Mouse (Mus musculus) left cerebral cortex, postnatal 4 days (tissue): Measurements from ENCODE around the gene Slit3. TPM values are rescaled to one million over a fixed set of nuclear protein-coding genes. Genes with fewer than 3 reads are reported as not detected.

Experiments used
- DNase-seq: peaks from one replicate; pipeline ENCODE4 v3.0.0-alpha.2; 2022
- intact Hi-C: fragments of 180-260 bp; cut with DNase I; formaldehyde crosslinking; loops from one replicate; pipeline ENCODE4 v1.15.1; 2025
- total RNA-seq, 2 experiments: library from RNA; stranded (reverse); gene quantifications; 2 replicates each; pipeline ENCODE4 v1.2.3; 2021

Gene Slit3
- total RNA-seq, 2 experiments from 2014 or later, result 21.2 to 29.1 TPM

DNA sequence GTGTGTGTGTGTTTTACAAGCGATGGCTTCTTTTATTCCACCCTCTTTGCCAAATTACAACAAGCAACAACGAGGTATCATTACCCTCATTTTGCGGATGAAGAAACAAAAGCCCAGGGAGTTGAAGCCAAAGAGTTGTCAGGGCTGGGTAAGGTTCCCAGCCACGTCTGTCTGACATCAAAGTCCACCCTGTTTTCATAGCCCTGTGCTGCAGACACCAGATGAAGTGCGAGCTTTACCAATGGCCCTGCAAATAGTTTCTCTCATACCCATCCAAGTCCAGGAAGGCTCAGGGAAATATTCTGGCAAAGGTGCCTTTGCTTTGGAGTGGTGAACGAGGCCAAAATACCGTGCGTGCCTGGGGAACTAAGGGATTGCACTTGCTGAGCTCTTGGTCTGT lies 58.3 kb downstream of the Slit3 start:
- intact Hi-C loops, result no loop called here
- no peak for DNase-seq

DNA sequence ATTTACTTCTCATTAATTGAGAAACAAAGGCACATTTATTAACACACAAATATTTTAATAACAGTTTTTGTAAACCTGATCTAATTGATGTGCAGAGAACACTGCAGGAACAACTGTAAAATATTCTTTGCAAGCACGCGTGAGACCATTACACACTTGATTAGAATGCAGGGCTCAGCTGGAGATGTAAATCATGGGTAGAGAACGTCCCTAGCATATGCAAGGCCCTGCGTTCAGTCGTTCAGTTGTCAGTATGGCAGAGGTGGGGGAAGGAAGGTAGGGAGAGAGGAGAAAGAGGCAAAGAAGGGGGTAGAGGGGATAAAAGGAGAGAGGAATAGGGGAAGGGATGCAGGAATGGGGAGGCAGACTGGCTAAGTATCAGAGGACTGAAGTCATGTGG lies 61.9 kb downstream of the Slit3 start:
- DNase-seq, result no peak
- intact Hi-C loops, result no loop called here

DNA sequence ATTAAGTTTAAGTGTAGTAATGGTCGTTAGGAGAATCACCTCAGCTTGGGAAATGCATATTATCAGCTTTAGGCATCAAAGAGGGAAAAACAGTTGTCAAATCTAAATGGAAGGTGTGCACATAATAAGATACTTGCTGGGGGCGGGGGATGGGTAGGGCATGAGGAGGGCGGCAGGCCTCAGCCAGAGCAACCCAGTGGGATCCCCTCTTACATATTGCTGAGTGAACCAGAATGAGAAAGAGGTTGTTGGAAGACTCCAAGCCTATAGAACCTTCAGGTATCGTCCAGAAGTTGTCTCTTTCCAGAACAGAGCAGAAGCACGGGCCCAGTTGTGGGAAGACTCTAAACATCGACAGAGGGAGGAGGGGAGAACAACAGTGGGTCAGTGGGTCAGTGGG lies 73.8 kb downstream of the Slit3 start:
- DNase-seq, result no peak
- intact Hi-C loops, result no loop called here

DNA sequence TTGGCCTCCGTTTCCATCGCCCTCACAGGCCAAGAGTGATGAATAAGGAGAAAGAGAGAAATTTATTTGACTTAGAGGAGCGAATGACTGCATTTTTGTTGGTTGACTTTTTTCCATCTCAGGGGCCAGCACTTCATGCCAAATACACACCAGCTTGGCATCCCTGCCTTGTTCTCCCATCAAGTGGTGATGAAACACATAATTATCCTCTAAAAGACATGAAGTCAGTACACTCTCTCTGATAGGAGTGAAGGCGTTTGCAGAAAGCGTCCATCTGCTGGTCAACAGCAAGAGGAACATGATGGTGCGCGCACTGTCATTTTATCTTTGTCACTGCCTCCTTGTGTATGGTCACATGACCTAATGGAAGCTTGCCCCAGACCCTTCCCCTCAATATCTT lies 75.8 kb downstream of the Slit3 start:
- intact Hi-C loops, result no loop called here
- peak; percentile 3 for DNase-seq

DNA sequence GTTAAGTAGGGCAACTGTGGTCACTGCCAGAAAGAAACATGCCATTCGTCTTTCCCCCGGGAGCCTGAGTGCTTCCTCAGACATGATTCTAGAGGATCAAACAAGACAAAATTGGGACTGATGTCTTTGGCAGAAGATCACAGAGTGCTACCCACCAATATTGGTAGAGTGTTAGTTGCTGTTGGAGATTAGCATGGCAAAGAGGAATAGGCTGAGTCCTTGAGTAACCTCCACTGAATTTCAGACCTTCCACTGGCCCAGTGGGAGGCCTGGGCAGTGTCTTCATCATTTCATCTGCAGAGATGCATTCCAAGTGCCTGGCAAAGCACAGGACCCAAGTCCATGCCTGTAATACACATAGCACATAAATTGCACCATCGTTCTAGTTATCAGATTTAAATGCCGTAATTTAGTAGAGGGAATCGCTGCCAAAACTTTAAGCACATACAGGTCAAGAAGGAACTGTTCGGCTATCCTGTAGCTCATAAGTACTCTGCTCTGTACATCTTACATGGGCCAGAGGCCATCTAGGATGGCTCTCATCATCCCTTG lies 77.6 kb downstream of the Slit3 start:
- intact Hi-C loops, result no loop called here
- no peak for DNase-seq

DNA sequence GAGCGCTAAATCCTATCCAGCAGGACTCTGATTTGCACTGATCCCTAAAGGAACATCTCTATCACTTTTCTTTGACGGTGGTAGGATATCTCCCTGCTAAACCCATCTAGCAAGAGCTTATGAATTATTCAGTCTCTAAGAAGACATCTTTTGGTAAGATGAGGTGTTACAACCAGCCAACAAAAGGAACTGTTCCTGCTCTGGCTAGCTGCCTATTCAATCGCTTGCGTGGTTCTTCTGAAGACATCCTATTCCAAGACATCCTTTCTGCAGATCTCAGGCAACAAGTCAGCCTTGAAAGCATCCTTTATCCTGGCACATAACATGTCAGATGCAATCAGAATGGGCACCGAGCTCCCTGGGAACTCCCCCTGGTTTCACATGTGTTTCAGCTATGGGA lies 81.3 kb downstream of the Slit3 start:
- no peak for DNase-seq
- intact Hi-C loops, result no loop called here

DNA sequence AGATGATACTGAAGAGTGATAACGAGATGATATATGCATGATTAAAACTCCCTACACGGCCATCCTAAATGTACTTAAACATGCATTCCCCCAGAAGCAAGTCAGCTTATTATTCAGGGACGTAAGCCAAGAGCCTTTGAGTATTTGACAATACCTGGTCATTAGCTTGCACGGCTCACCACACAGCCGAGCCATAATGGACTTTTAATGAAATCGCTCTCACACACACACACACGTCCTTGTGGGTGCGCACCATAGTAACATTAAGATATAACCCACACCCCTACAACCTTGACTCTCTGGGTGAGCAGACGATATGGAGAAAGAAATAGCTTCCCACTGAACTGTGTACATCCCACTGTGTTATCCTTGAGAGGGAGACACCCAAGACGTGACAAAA lies 82.6 kb downstream of the Slit3 start:
- intact Hi-C loops, result no loop called here

DNA sequence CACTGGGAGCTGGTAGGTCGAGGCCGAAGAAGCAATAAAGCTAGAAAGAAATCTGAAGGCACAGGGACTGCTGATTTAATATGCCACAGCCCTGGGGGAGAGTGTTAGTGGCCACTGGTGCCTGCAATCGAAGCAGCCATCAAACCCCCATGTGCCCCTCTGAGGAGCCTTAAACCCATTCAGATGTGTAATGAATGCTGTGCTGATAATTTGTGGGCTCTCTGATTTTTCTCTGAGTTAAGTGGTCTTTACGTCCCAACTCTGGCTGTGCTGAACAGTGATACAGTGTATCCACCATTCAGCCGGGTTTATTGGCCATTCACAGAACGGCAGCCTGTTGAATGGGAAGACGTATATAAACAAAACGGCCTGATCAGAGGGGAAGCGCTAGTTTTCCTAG lies 83.1 kb downstream of the Slit3 start:
- DNase-seq, result no peak
- intact Hi-C loops, result no loop called here

More for the DNA sequence above, 82.6 kb downstream of the Slit3 start:
- DNase-seq, result no peak

DNA sequence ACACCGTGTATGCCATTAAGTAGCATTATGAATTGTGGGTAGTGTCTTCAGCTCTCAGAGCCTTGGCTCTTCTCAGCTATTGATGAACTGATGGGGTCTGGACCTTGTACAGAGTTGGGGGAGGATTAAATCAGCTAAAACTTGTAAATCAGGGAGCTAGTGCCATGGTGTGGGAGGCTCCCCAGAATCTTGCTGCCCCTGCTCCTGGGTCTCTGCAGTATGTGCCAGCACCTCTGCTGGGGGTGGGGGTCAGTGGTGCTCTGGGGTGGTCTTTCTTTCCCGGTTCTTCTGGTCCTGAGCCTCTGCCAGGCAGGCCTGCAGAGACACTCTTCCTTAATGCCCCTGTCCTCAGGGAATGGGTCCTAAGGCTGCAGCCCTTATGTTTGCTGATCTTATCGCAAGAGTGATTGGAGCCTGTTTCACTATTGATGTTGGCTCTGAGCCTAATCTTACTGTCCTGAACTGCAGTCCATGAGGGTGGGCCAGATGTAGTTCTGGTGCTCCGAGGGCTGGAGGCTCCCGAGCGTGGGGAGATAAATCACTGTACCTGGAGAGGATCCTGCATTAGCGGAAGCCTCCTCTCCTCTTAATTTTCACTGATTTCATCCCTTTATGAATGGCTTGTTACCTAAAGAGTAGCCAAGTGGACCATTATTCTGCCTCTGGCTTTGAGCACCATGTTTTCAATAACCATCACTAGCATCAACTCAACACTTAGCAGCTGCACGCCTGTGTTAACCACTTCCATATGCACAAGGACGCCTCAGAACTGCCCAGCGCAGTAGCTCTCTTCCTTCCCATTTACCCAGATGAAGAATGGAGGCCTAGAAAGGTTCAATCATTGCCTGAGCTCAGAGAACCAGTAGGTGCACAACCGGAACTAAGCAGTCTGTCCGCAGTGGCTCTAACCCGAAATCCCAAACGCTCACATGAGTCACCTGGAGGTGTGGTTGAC lies 90.0 kb downstream of the Slit3 start:
- no peak for DNase-seq
- intact Hi-C loops, result no loop called here

DNA sequence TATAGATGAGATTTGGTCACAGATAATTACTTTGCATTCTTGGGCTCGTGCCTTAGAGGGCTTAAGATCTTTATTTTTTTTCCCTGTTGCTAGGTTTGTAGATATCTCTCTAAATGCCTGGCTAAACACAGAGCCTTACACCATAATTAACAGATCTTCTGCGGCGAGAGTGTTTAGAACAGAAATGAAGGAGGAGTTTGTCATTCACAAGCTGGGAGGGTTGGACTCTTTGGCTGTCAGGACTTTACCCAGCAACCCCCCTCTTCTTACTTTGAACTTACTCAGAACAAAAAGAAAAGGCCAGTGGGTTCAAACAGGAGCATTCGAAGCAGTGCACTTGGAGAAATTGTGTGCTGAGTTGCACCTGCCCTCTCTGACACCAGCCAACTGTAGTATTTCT lies 103.0 kb downstream of the Slit3 start:
- intact Hi-C loops, result no loop called here
- no peak for DNase-seq

DNA sequence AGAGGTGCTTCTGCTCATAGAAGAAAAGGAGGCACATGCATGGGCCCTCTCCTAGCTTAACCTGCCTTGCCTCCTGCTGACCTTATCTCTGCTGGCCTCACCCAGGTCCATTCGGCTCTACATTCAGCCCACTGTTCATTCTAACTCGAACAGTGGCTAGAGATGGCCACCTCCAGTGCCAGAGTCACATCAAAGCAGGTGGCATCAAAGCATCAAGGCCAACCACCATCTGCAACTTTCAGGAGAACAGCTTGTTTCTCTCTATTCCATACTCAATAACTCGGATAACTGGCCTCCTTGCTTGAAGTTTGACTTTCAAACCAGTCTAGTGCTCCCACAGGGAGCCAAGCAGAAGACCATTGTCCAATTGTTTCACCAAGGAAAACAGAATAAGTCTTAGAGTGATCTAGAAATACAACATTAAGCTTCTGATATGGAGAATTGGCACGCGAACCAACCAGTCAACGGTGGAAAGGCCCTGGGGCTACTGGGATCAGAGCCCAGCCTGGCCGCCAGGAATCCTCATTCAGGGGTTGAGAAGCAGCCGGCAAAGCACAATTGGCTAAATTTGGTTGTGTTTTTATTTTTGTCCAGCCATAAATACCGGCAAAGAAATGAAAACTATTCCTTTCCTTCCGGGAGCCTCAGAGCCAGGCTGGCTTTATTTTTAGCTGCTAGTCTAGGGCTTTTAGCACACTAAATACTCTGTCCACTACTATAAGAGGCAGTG lies 110.5 kb downstream of the Slit3 start:
- intact Hi-C loops, result no loop called here
- DNase-seq, result peak; percentile 52

DNA sequence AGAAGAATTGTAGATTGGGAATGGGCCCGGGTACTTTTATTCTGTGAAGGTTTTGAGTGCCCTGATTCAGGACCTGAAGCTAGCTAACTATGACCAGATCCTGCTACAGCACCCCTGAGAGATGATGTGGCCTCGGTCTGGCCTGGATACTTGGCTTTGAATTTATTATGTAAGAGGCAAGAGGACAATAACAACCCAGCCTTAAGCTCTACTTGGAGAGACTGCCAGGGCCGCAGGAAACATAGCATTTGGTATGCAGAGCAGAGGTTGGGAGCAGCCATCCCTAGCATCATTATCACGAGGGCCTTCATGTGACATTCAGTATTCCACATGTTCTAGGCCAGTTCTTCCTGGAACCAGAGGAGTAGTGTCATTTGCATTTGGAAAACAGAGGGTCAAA lies 111.3 kb downstream of the Slit3 start:
- intact Hi-C loops, result no loop called here
- no peak for DNase-seq

DNA sequence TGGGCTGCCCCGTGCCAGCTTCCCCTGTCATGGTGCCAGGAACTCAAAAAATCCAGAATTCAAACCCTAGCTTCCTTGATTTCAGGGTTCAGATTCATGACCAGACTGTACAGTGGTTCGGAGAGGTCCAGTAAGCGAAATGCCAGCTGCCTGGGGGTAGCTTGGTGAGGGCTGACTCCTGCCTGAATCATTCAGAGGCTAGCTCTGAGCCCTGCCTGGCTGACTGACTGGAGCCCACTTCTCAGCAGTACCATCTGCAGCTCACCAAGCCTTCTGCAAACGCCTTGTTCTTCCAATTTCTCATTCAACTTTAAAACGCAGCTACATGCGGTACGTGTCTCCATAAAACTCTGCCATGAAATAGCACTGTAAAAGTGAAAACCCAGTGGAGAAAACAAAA lies 120.4 kb downstream of the Slit3 start:
- intact Hi-C loops, result no loop called here
- DNase-seq, result no peak

DNA sequence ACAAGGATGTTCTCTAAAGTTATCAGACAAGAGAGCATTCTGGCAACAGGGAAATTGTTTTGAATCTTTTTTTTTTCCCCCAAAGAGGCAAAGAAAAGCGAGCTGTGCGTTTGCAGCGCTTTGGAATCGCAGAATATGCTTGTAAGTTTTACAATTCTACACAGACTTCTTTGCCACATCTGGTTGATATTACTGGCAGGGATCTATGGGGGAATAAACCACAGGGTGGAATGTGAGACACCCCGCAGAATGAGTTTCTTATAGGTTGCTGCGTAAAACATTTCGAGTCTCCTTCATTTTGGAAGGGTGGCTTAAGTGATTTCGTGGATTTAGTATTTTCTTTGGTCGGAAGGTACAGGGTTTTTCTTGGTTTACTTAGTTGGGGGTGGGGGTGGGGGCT lies 122.6 kb downstream of the Slit3 start:
- no peak for DNase-seq
- intact Hi-C loops, result no loop called here

DNA sequence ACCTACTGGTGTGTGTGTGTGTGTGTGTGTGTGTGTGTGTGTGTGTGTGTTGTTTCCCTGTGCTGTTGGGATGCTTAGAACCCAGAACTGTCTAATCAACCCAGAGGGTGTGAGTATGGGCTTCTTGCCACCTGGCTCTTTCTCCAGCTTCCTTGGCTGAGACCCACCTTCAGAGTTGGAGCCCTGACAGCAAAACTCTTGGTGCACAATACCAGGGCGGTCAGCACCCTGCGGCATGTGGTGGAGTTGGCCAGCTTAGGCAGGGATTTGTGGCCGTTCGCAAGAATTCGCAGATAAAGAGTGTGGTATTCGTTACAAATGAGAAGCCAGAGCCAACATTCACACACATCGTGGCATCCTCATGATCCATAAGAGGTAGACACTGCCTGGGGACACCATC lies 123.5 kb downstream of the Slit3 start:
- peak; percentile 52 for DNase-seq
- intact Hi-C loops, result no loop called here

DNA sequence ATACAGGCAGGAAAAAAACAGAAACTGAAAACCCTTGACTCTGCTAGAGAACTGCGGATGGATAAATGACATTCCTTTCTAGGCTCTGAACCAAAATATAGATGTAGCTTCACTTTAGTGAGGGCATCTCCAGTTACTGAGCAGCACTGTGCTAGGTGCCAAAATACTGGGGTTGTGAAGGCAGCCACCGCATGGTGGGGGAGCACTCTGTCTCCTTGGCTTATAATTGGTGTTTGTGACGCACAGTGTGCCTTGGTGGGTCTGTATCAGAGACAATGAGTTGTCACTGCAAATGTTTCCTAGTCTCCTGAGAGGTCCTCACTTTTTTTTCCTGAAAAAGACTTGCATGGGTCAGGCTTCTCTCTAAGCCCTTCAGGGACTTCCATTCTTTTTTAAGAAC lies 125.6 kb downstream of the Slit3 start:
- no peak for DNase-seq
- intact Hi-C loops, result no loop called here

DNA sequence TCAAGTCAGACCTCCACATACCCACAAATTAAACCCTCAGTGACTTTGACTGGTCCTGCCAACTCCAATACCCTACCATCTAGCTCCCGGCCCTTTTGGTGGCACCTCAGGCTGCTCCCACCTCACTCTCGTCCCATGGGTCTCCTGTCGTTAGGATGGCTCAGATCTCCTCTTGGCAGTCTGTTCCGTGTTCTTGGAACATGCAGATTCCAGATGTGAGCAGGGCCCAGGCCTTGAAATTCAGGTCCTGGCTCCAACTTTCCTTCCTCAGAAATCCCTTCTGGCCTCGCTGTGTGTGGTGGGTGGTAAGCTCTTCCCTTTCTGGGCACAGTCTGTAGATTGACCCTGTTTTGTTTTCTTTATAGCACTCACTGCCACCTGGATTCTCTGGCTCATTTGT lies 127.1 kb downstream of the Slit3 start:
- DNase-seq, result no peak
- intact Hi-C loops, result no loop called here

DNA sequence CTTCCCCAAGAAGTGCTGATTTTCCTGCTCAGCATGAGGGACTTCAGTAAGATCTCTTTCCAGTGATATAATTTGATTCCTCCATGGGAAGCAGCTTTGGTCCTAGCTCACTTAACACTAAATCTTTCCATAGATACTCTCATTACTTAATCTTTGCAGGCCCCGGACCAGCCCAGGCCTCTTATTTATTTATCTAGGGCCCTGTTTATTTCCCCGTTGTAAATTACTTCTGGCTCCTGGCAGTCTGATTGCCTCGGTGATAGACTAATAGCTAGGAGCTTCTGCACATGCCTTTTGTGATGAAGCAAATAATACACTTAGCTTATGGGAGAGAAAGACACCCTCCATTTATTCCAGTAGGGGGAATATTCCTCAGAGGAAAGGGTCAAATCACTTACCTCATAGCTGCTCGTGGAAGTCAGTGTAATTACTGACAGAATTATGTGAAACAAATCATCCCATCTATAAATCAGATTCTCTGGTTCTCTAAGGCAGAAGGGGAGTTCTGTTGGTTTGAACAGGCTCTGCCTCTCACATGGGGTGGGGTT lies 129.9 kb downstream of the Slit3 start:
- no peak for DNase-seq
- intact Hi-C loops, result no loop called here

DNA sequence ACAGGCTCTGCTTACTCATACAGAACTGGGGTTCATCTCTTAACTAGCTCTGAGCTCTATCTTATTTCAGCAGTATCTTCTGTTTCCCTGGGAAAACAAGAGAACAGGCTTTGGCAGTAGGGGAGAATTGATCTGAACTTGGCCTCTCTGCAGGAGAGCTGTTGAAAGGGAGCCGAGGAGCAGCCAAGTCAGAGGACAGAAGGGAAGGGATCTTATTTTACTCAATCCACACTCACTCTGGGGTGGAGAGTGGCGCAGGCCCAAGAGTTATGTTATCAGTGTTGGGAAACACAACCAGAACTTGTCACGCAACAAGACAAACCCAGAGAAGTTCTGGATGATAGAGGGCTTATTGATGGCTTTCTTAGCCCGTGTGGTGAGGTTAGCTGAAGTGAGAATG lies 130.9 kb downstream of the Slit3 start:
- DNase-seq, result no peak
- intact Hi-C loops, result no loop called here

DNA sequence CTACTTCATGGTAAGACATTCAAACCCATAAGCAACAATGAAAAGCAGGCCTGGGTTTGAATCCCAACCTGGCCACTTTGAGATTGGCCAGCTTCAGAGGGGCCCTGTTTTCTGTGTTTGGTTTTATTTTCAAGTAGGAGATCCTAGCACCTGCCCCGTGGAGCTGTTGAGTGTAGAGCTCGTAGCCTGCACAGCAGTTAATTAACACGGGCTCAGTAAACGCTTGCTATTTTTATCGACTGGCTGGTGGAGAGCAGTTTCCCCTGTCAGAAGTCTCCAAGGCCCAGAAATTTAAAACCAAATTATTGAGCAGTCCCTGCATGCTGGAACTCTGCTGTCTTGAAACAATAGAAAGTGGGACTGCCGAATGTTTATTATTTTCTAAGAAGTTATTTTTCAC lies 136.3 kb downstream of the Slit3 start:
- intact Hi-C loops, result no loop called here

DNA sequence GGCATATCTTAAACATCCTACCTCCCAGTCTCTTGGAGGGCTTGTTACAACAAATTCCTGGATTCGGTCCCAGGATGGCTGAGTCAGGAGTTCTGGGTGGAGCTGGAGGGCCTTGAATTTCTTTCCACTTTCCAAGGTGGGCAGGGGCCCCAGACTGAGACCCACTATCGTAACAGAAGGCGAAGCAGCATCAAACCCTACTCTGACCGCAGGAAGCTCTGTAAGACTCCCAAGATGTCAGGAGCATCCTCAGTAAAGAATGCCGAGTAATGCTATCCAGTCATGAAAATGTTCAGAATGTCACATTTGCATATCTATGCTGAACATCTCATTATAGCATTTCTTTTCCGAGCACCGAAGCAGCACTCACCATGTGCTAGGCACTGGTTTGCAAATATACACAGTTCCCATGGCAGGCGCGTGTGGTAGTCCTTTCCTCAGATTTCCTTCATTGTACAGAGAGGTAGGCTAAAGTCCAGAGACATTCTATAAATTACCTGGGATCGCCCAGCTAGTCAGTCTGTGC lies 140.6 kb downstream of the Slit3 start:
- intact Hi-C loops, result no loop called here
- no peak for DNase-seq

More for the DNA sequence above, 136.3 kb downstream of the Slit3 start:
- no peak for DNase-seq
